Mouse (Mus musculus): ENCODE measurements around the gene Zim1.

GRCm38 (mm10) chr7:6730801-6731200 lies 34.6 kb upstream of the Zim1 start:
- TF ChIP-seq CTCF (IDR thresholded peaks at IDR 0.05; ENCODE audit: control insufficient read depth, insufficient read depth, insufficient replicate concordance, low read depth, low read length) (no peak), POLR2A (IDR thresholded peaks at IDR 0.05; ENCODE audit: control insufficient read depth, low read depth, low read length) (no peak)
